Mouse (Mus musculus) regulatory T cell (primary cell): ENCODE data around the gene Mrgprx2.
"Not testable (repeated sequence)": the region's sequence is repeated elsewhere in the genome, so short reads cannot be mapped to it uniquely, and the experiment has no call there.

ENCODE experiments used
- in situ Hi-C: fragments of 300-600 bp; cut with MboI, MseI; formaldehyde crosslinking; loops from one replicate; pipeline ENCODE4 v1.15.1; 2025; ENCODE audit warnings: high pct_unique_total_duplicates

Gene Mrgprx2

DNA sequence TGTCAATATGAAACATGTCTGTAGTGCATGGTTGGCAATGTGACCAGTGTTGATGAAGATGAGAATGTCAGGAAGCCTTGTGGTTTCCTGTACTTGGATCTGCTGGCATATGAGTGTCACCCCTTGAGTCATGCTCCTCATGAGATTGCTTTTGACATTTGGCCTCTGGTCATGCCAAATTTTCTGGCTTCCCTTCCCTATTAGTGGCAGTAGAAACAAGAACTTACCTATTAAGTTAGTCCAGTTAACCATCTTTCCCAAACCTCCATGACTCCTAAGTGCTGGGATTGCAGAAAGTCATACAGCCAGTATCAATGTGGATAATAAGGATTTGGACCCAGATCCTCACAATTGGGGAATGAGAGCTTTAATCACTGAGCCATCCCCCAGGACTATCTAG is at the start of gene Mrgprx2:
TSS of gene Mrgprx2 (minus strand) at position 101 of the 400 bp plus-strand sequence.
- in situ Hi-C loops = no loop called here

DNA sequence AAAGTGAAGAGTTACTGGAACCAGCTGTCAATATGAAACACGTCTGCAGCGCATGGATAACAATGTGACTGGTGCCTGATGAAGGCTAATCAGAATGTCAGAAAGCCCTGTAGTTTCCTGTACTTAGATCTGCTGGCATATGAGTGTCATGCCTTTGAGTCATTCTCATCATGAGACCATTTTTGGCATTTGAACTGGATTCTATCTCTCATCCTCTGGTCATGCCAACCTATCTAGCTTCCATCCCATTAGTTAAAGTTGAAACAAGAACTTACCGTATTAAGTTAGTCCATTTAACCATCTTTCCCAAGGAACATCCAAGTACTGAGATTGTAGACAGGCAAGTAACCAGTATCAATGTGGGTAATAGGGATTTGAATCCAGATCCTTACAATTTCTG is 42.9 kb downstream of the Mrgprx2 start, which contains the start of gene Mrgprb1:
TSS of gene Mrgprb1 (minus strand) at position 101 of the 400 bp plus-strand sequence.
- in situ Hi-C loops = no loop called here

DNA sequence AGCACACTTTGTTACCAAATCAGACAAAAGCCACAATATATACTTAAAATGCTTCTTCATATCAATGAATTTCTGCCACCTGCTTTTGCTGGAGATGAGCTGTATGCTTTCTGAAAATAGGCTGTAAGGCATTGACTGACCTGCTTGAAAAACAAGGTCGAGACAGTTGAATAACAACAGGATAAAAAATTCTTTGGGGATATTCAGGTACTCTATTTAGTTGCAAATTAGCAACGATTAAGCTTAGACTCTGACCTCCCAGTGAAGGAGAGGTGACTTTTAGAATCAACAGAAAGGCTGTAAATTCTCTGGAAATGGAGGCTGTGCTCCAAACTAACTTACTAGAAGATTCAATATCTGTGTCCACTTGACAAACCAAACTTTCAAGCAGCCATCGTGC is 62.5 kb downstream of the Mrgprx2 start:
- in situ Hi-C loops = no loop called here

DNA sequence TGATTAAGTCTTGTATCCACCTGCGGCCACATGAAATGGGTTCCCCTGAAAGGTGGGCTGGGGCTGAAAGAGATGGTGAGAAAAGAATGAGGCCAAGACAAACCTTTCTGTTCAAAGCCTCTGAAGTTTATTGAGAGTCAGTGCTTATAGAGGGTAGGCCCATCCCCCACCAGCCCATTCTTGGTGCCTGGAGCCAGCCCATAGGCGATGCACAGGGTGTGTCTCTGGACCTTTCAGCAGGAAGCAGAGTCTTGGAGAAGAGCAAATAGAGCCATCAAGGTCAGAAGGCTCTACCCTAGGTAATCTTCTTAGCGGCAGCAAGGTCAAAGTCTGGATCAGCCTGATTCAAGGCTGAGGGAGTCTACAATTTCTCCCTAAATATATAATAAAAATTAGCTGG is 63.2 kb downstream of the Mrgprx2 start:
- in situ Hi-C loops = not testable (repeated sequence)
